Mouse (Mus musculus): Measurements from ENCODE around the gene Gjb5. TPM values are rescaled to one million over a fixed set of nuclear protein-coding genes. Genes with fewer than 3 reads are reported as not detected.

Gene Gjb5
- total RNA-seq, 2 experiments from 2014 or later: not detected

DNA sequence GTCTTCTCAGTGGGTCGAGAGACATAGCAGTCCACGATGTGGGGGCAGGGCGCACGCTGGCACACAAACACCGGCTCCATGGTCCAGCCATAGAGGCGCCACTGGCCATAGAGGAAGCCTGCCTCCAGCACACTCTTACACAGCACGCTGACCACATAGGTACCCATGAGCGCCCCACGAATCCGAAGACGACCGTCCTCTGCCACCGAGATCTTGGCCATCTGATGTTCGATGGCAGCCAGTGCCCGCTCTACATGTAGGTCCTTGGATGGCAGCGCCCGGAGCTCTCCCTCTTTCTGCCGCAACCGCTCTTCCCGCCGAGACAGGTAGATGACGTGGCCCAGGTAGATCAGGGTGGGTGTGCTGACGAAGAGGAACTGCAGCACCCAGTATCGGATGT is 45.6 kb downstream of the Gjb5 start:
- no peak for ATAC-seq (replicated peaks; ENCODE audit: poor library complexity)

DNA sequence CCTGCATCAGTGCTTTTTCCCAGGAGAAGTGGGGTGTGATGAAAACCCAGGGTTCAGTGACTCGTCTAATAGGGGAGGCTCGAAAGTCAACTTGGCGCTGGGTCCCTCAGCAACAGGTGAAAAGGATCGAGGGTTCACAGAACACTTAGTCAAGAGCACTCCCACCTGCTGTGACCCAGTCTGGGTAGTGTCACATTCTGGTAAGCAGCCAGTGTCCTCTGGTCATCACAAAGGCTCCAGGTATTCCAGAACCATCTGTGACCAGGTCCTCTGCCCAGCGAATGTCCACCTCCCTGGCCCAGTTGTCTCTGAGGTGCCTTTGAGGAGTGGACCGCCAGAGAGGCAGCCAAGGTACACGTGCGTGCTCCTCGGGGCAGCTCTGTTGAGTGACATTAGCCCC is 46.4 kb downstream of the Gjb5 start:
- no peak for ATAC-seq (replicated peaks; ENCODE audit: poor library complexity)

DNA sequence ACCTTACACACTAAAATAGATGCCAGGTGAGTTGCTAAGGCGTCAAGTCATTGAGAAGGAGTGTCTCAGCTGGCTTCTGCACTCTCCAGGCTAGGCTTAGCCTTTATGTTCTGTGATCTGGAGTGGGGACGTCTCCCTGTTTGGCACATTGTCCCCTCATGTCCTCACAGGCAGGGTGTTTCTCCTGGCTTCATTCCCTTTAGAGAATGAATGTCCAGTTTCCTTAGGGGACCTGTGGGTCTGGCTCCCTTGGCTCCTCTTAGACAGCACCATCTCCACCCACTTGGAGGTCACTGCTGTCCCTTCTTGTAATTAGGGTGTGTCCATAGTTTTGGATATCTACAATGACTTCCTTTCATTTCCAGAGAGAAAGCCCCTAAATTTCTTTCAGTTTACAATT is 51.1 kb downstream of the Gjb5 start:
- ATAC-seq (replicated peaks; ENCODE audit: poor library complexity): no peak

Other genes with a start within 250 kb of the Gjb5 start
- gene Tmem35b, start 234.5 kb downstream of the Gjb5 start, total RNA-seq (2015): 15.2 and 17.8 TPM in 2 replicates
- 5.9 and 9.2 TPM in 2 replicates for gene Tmem35b, start 234.5 kb downstream of the Gjb5 start, total RNA-seq (2017)
- not detected in 2 replicates for gene Dlgap3, start 189.0 kb downstream of the Gjb5 start, total RNA-seq (2015)
- gene Dlgap3, start 189.0 kb downstream of the Gjb5 start, total RNA-seq (2017): not detected in 2 replicates
- gene Smim12, start 114.4 kb downstream of the Gjb5 start, total RNA-seq (2015): 31.6 and 33.8 TPM in 2 replicates
- gene Smim12, start 114.4 kb downstream of the Gjb5 start, total RNA-seq (2017): 40.4 and 49.1 TPM in 2 replicates
- gene Gja4, start 44.1 kb downstream of the Gjb5 start, total RNA-seq (2015): not detected in 2 replicates
- not detected in 2 replicates for gene Gja4, start 44.1 kb downstream of the Gjb5 start, total RNA-seq (2017)
- gene Gjb3, start 27.3 kb downstream of the Gjb5 start, total RNA-seq (2015): 0.59 and 2.3 TPM in 2 replicates
- gene Gjb3, start 27.3 kb downstream of the Gjb5 start, total RNA-seq (2017): 0.74 and 3.0 TPM in 2 replicates
- gene Gjb4, start 4.1 kb downstream of the Gjb5 start, total RNA-seq (2015): not detected in 2 replicates
- not detected in 2 replicates for gene Gjb4, start 4.1 kb downstream of the Gjb5 start, total RNA-seq (2017)

Measured in megakaryocyte progenitor cell, adult 5-6 weeks (primary cell).